Mouse (Mus musculus) liver, postnatal 0 days (tissue): ENCODE results near the gene Acss2.

Experiments
- CTCF ChIP-seq: sonication (generic); IDR thresholded peaks from 2 replicates; pipeline ENCODE4 v1.5.1; 2016; ENCODE audit warnings: antibody characterized with exemption, low read depth
- EP300 ChIP-seq: IDR thresholded peaks from 2 replicates; pipeline ENCODE4 v1.6.1; 2016; ENCODE audit warnings: antibody characterized with exemption, low read depth, mild to moderate bottlenecking

DNA sequence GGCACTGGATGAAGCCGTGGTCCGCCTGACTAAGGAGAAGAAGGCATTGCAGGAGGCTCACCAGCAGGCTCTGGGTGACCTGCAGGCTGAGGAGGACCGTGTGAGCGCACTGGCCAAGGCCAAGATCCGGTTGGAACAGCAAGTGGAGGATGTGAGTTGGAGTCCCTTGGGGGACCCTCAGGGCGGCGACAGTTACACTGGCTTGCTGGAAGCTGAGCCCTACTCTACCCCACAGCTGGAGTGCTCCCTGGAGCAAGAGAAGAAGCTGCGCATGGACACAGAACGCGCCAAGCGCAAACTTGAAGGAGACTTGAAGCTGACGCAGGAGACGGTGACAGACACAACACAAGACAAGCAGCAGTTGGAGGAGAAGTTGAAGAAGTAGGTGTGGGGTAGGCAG is 110.8 kb downstream of the Acss2 start:
- TF ChIP-seq CTCF (no peak), EP300 (no peak)
